Mouse (Mus musculus) right cerebral cortex, adult 18-20 months (tissue): ENCODE results near the gene Tmem123.
A peak's percentile ranks its signal among the peaks of the same experiment; 100 is the strongest.

Experiments used
- DNase-seq: peaks from one replicate; pipeline ENCODE4 v3.0.0; 2022; ENCODE audit warnings: mixed read lengths

Gene Tmem123

GRCm38 (mm10) chr9:7829531-7830528 lies 66.0 kb downstream of the Tmem123 start:
- no peak for DNase-seq

- no peak for DNase-seq
Observed at GRCm38 (mm10) chr9:7833421-7833820, 69.6 kb downstream of the Tmem123 start.

GRCm38 (mm10) chr9:7835302-7835701 lies 71.5 kb downstream of the Tmem123 start:
- DNase-seq, result no peak

- DNase-seq, result peak; percentile 37
Observed at GRCm38 (mm10) chr9:7836331-7836730, 72.5 kb downstream of the Tmem123 start.

GRCm38 (mm10) chr9:7836905-7837805 lies 73.3 kb downstream of the Tmem123 start, which contains the start of gene Birc2:
Gene Birc2, minus strand, starts transcription at chr9:7837064.
- peak; percentile 97 for DNase-seq

GRCm38 (mm10) chr9:7837806-7838440 lies 74.1 kb downstream of the Tmem123 start:
- DNase-seq, result no peak

GRCm38 (mm10) chr9:7841221-7841620 lies 77.4 kb downstream of the Tmem123 start:
- DNase-seq, result no peak
